Mouse (Mus musculus) heart, embryonic 10.5 days (tissue): ENCODE measurements at regions not wholly inside any gene's neighbourhood (a gene's known extent, or its start where the extent isn't known, plus 50 kb on each side); places are given as distances from the start of the nearest gene placed in this dataset. TPM values are rescaled to one million over a fixed set of nuclear protein-coding genes. Genes with fewer than 3 reads are reported as not detected.

Experiments
- DNase-seq: peaks from one replicate; pipeline ENCODE4 v3.0.0-alpha.2; 2017; ENCODE audit warnings: low spot score
- H3K27ac ChIP-seq: fragments of 300-500 bp; sonication (generic); 2 replicates; pipeline ENCODE4 v1.5.1; 2016; ENCODE audit warnings: mild to moderate bottlenecking
- H3K27me3 ChIP-seq: fragments of 300-500 bp; sonication (generic); 2 replicates; pipeline ENCODE4 v1.6.1; 2016; ENCODE audit warnings: mild to moderate bottlenecking; ENCODE audit not compliant: poor library complexity, insufficient read depth, severe bottlenecking
- H3K36me3 ChIP-seq: fragments of 300-500 bp; sonication (generic); 2 replicates; pipeline ENCODE4 v1.6.1; 2016; ENCODE audit warnings: mild to moderate bottlenecking, moderate library complexity
- H3K4me1 ChIP-seq: fragments of 300-500 bp; sonication (generic); 2 replicates; pipeline ENCODE4 v1.6.1; 2016; ENCODE audit warnings: mild to moderate bottlenecking
- H3K4me3 ChIP-seq: fragments of 300-500 bp; sonication (generic); 2 replicates; pipeline ENCODE4 v1.5.1; 2016; ENCODE audit warnings: mild to moderate bottlenecking, moderate library complexity
- H3K9me3 ChIP-seq: fragments of 300-500 bp; sonication (generic); 2 replicates; pipeline ENCODE4 v1.6.1; 2016; ENCODE audit warnings: mild to moderate bottlenecking, moderate library complexity
- WGBS: fragments of 180-500 bp; shearing (Covaris S2); methylation state at CpG from one replicate; pipeline ENCODE4 v1.1.7; 2016; 5-methylcytosine and 5-hydroxymethylcytosine counted together
- microRNA-seq: library from miRNA; unstranded; fragments of <30 nt; microRNA quantifications from one replicate; pipeline ENCODE4, GENCODE M21; 2017

- no peak for DNase-seq
- Histone ChIP-seq H3K27ac (no peak overlapping the region), H3K4me3 (no peak overlapping the region), H3K36me3 (no peaks in the 10 kb centered on the region), H3K4me1 (no peaks in the 10 kb centered on the region), H3K9me3 (no peaks in the 10 kb centered on the region), H3K27me3 (no peaks in the 10 kb centered on the region)
Measured at GRCm38 (mm10) chr13:70904834-70905233, 63.2 kb upstream of the Adamts16 start.

GRCm38 (mm10) chr13:70903831-70904230 lies 62.2 kb upstream of the Adamts16 start:
- Histone ChIP-seq H3K4me1 (no peaks in the 10 kb centered on the region), H3K9me3 (no peaks in the 10 kb centered on the region), H3K27me3 (no peaks in the 10 kb centered on the region), H3K36me3 (no peaks in the 10 kb centered on the region), H3K27ac (no peak overlapping the region), H3K4me3 (no peak overlapping the region)
- WGBS, result 72% methylated on average over 8 of the region's 8 CpGs
- DNase-seq, result no peak

- no peaks in the 10 kb centered on the region for H3K4me1 ChIP-seq
- WGBS, result 92% methylated on average over 2 of the region's 2 CpGs
- no peak for DNase-seq
- H3K36me3 ChIP-seq, result no peaks in the 10 kb centered on the region
- no peaks in the 10 kb centered on the region for H3K9me3 ChIP-seq
- no peak overlapping the region for H3K27ac ChIP-seq
- H3K27me3 ChIP-seq, result no peaks in the 10 kb centered on the region
- no peak overlapping the region for H3K4me3 ChIP-seq
Measured at GRCm38 (mm10) chr13:70903150-70903549, 61.5 kb upstream of the Adamts16 start.

- Histone ChIP-seq H3K4me3 (no peak overlapping the region), H3K36me3 (no peaks in the 10 kb centered on the region), H3K9me3 (no peaks in the 10 kb centered on the region), H3K4me1 (no peaks in the 10 kb centered on the region), H3K27ac (no peak overlapping the region), H3K27me3 (no peaks in the 10 kb centered on the region)
- WGBS, result 60% methylated on average over 10 of the region's 10 CpGs
- no peak for DNase-seq
Measured at GRCm38 (mm10) chr13:70902727-70903126, 61.1 kb upstream of the Adamts16 start.

- no peaks in the 10 kb centered on the region for H3K9me3 ChIP-seq
- no peaks in the 10 kb centered on the region for H3K27me3 ChIP-seq
- no peaks in the 10 kb centered on the region for H3K4me1 ChIP-seq
- WGBS, result 71% methylated on average over 5 of the region's 5 CpGs
- H3K4me3 ChIP-seq, result no peak overlapping the region
- H3K36me3 ChIP-seq, result no peaks in the 10 kb centered on the region
- no peak overlapping the region for H3K27ac ChIP-seq
- DNase-seq, result no peak
Measured at GRCm38 (mm10) chr13:70891634-70892033, 50.0 kb upstream of the Adamts16 start.

Small RNAs in the stretch of these regions (microRNA-seq; reads per million reads assigned to microRNA genes)
- not detected for gene Mir466f-4
